Mouse (Mus musculus) small intestine, adult 2 months (tissue): ENCODE measurements around the gene Gm6993. TPM values are rescaled to one million over a fixed set of nuclear protein-coding genes. Genes with fewer than 3 reads are reported as not detected.

Experiments
- H3K27ac ChIP-seq: fragments of 200-500 bp; 2 replicates; pipeline ENCODE4 v1.5.1; 2012; ENCODE audit warnings: low read depth, low read length, control low read depth, inconsistent platforms; ENCODE audit not compliant: insufficient read depth
- H3K27me3 ChIP-seq: fragments of 200-500 bp; 2 replicates; pipeline ENCODE4 v1.6.1; 2012; ENCODE audit warnings: mild to moderate bottlenecking, moderate library complexity, low read length, inconsistent platforms; ENCODE audit not compliant: control insufficient read depth, insufficient read depth
- H3K36me3 ChIP-seq: fragments of 200-500 bp; 2 replicates; pipeline ENCODE4 v1.6.1; 2012; ENCODE audit warnings: mild to moderate bottlenecking, low read length, control low read depth, inconsistent platforms; ENCODE audit not compliant: control insufficient read depth, insufficient read depth
- H3K4me1 ChIP-seq: fragments of 200-500 bp; 2 replicates; pipeline ENCODE4 v1.6.1; 2012; ENCODE audit warnings: low read length, inconsistent platforms, mixed read lengths; ENCODE audit not compliant: control insufficient read depth, insufficient read depth, insufficient read length
- H3K4me3 ChIP-seq: fragments of 200-500 bp; 2 replicates; pipeline ENCODE4 v1.5.1; 2012; ENCODE audit warnings: low read depth, mild to moderate bottlenecking, control low read depth, inconsistent platforms, low read length, moderate library complexity
- CTCF ChIP-seq: fragments of 200-500 bp; IDR thresholded peaks from 2 replicates; pipeline ENCODE4 v1.5.1; 2012; ENCODE audit warnings: low read depth, mild to moderate bottlenecking, control low read depth, inconsistent platforms, low read length, moderate library complexity, mixed read lengths; ENCODE audit not compliant: insufficient replicate concordance, insufficient read length; ENCODE audit errors: extremely low read depth
- POLR2A ChIP-seq: fragments of 200-500 bp; IDR thresholded peaks from 2 replicates; pipeline ENCODE4 v1.6.1; 2012; ENCODE audit warnings: low read depth, mild to moderate bottlenecking, control low read depth, inconsistent platforms, low read length, moderate library complexity
- WGBS: fragments of 180-500 bp; shearing (Covaris S2); methylation state at CpG from one replicate; pipeline ENCODE4 v1.1.7; 2018; 5-methylcytosine and 5-hydroxymethylcytosine counted together
- polyA plus RNA-seq: library from polyadenylated mRNA; depleted of rRNA; stranded (reverse); fragments of >200 nt; gene quantifications from 2 replicates; pipeline ENCODE4 v1.2.3, GENCODE M21; 2012; rRNA removed

Gm6993 gene
- polyA plus RNA-seq, 1 experiment, result not detected

GRCm38 (mm10) chr12:31280318-31280717 lies 39.7 kb downstream of the Gm6993 start:
- Histone ChIP-seq H3K36me3 (no peaks in the 10 kb centered on the region), H3K27me3 (no peaks in the 10 kb centered on the region), H3K27ac (no peak overlapping the region), H3K4me1 (no peaks in the 10 kb centered on the region; the same call in 1 of the 2 replicates), H3K4me3 (no peak overlapping the region)
- WGBS, result 76% methylated on average over 7 of the region's 7 CpGs
- no peak for TF ChIP-seq POLR2A
- TF ChIP-seq CTCF, result no peak

GRCm38 (mm10) chr12:31281100-31281591 lies 40.6 kb downstream of the Gm6993 start:
- WGBS, result 69% methylated on average over 9 of the region's 9 CpGs
- Histone ChIP-seq H3K27me3 (no peaks in the 10 kb centered on the region), H3K27ac (no peak overlapping the region), H3K4me1 (no peaks in the 10 kb centered on the region; the same call in 1 of the 2 replicates), H3K36me3 (no peaks in the 10 kb centered on the region), H3K4me3 (no peak overlapping the region)
- TF ChIP-seq POLR2A, result no peak
- no peak for TF ChIP-seq CTCF

GRCm38 (mm10) chr12:31282241-31282640 lies 41.7 kb downstream of the Gm6993 start:
- H3K4me1 ChIP-seq, result no peaks in the 10 kb centered on the region; the same call in 1 of the 2 replicates
- no peak overlapping the region for H3K4me3 ChIP-seq
- 23% methylated on average over 5 of the region's 5 CpGs for WGBS
- no peak for TF ChIP-seq CTCF
- no peak for TF ChIP-seq POLR2A
- H3K27me3 ChIP-seq, result no peaks in the 10 kb centered on the region
- no peaks in the 10 kb centered on the region for H3K36me3 ChIP-seq
- H3K27ac ChIP-seq, result no peak overlapping the region

GRCm38 (mm10) chr12:31283131-31283530 lies 42.6 kb downstream of the Gm6993 start:
- no peaks in the 10 kb centered on the region for H3K36me3 ChIP-seq
- no peaks in the 10 kb centered on the region for H3K27me3 ChIP-seq
- H3K27ac ChIP-seq, result no peak overlapping the region
- H3K4me3 ChIP-seq, result no peak overlapping the region
- 73% methylated on average over 4 of the region's 4 CpGs for WGBS
- TF ChIP-seq POLR2A, result no peak
- TF ChIP-seq CTCF, result no peak
- no peaks in the 10 kb centered on the region; the same call in 1 of the 2 replicates for H3K4me1 ChIP-seq

GRCm38 (mm10) chr12:31283617-31284136 lies 43.1 kb downstream of the Gm6993 start:
- 66% methylated on average over 4 of the region's 4 CpGs for WGBS
- no peaks in the 10 kb centered on the region; the same call in 1 of the 2 replicates for H3K4me1 ChIP-seq
- TF ChIP-seq POLR2A (no peak), CTCF (no peak)
- no peak overlapping the region for H3K27ac ChIP-seq
- H3K4me3 ChIP-seq, result no peak overlapping the region
- no peaks in the 10 kb centered on the region for H3K36me3 ChIP-seq
- no peaks in the 10 kb centered on the region for H3K27me3 ChIP-seq

GRCm38 (mm10) chr12:31289046-31289445 lies 48.5 kb downstream of the Gm6993 start:
- Histone ChIP-seq H3K4me3 (no peak overlapping the region), H3K36me3 (no peaks in the 10 kb centered on the region), H3K4me1 (peaks cover 5% of the 10 kb centered on the region; the same call in 1 of the 2 replicates), H3K27me3 (no peaks in the 10 kb centered on the region), H3K27ac (no peak overlapping the region)
- 91% methylated on average over 10 of the region's 10 CpGs for WGBS
- TF ChIP-seq CTCF, result no peak
- no peak for TF ChIP-seq POLR2A

Other genes with a start within 250 kb of the Gm6993 start
- gene Fam110c, start 166.9 kb upstream of the Gm6993 start, polyA plus RNA-seq, result 6.4 and 10.8 TPM in 2 replicates
- gene Lamb1, start 24.5 kb downstream of the Gm6993 start, polyA plus RNA-seq, result 11.3 and 23.8 TPM in 2 replicates
- 2.2 and 4.4 TPM in 2 replicates for gene Dld, start 110.7 kb downstream of the Gm6993 start, polyA plus RNA-seq
- 18.9 and 20.6 TPM in 2 replicates for gene Slc26a3, start 150.1 kb downstream of the Gm6993 start, polyA plus RNA-seq